Mouse (Mus musculus) right cerebral cortex, postnatal 36 days (tissue): ENCODE data around the gene Trmu.
A peak's percentile ranks its signal among the peaks of the same experiment; 100 is the strongest.
"Not testable (repeated sequence)": the region's sequence is repeated elsewhere in the genome, so short reads cannot be mapped to it uniquely, and the experiment has no call there.

Experiments used
- DNase-seq, 2 experiments: peaks; one replicate each; pipeline ENCODE4 v3.0.0; 2022; ENCODE audit warnings: low spot score in 2 of 2, mixed read lengths in 1 of 2

The Trmu gene

DNA sequence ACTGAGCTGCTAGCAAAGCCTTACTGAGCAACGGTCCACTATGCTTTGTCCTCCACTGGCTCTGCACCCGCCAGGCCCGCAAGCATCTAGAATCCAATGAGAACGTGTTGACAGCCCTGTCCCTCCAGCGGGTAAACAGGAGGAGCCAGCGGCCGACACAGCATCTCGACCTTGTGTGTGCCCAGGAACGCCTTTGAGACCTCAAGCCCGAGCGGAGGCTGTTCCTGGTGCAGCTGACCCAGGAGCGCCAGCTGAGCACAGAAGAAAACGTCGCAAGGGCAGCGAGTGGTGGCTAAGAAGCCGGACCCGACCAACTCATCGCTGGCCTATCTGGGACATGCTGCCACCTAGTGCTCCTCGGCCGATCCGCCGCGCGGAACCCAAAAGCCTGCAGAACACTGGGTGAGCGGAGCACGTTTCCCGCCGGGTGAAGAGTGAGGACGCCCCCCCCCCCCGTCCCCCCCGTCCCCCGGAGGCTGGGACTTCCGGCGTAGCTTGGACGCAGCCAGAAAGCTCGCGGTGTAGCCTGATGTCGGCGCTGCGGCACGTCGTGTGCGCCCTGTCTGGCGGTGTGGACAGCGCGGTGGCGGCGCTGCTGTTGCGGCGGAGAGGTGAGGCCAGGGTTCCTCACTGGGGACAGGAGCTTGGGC lies at the start of gene Trmu:
Gene Trmu (plus strand): TSS at position 465 of the 650 bp plus-strand sequence.
- DNase-seq = peak; percentile 90

GRCm38 (mm10) chr15:85829470-85829869 lies 49.6 kb upstream of the Trmu start:
- no peak for DNase-seq

- DNase-seq = peak; percentile 75 to 77
Observed at GRCm38 (mm10) chr15:85831954-85832590, 47.0 kb upstream of the Trmu start, which contains the start of gene Ttc38. Gene Ttc38, plus strand, starts transcription at chr15:85832306.

DNA sequence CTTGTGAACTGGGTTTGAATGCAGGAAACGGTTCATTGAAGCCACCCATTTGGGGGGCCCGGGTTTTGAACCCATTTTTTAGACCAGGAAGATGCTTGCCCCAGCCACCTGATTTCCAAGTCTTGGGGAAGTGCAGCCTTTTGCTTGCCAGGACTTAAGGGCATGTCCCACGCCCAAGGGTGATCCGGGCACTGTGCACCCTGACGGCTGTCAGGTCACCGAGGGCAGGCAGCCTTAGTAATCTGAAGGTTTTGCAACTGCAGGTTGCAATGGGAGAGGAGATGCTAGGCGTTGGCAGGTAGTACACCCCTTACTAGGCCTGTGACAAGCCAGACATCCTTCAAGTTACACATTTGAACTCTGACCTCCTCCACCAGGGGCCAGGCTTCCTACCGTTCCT lies 46.5 kb upstream of the Trmu start:
- DNase-seq = no peak

GRCm38 (mm10) chr15:85835335-85835734 lies 43.8 kb upstream of the Trmu start:
- no peak for DNase-seq

DNA sequence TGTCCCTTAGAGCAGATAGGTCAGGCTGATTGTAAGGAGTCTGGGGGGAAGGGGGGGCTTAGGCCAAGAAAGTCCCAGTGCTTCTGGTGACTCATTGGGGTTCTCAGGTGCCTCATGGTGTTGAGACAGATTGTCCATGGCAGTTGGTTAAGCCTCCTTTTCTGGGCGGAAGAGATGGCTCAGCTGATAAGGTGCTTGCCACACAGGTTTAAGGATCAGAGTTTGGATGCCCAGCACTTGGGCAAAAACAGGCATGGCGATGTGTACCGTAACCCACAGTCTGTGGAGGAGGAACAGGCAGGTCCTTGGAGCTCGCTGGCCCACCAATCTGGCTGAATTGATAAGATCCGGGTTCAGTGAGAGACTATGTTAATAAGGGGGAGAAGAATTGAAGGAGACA lies 42.2 kb upstream of the Trmu start:
- DNase-seq = no peak

DNA sequence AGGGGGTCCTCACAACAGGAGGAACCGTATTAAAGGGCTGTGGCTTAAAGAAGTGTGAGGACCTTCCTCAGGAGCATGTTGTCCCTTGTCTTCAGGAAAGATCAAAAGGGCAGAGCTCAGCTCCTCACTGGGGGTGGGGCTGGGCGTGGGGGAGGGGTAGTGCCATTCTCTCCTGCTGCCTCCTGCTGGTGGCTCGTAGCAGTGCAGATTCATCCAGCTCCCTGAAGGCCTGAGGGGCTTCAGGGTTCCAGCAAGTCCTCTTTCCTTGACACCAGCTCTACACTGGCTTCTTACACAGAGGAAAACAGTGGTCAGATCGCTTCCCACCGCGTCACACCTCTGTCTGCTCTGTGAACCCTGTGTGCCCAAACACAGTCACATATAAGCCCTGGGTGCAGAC lies 38.1 kb upstream of the Trmu start:
- no peak for DNase-seq

DNA sequence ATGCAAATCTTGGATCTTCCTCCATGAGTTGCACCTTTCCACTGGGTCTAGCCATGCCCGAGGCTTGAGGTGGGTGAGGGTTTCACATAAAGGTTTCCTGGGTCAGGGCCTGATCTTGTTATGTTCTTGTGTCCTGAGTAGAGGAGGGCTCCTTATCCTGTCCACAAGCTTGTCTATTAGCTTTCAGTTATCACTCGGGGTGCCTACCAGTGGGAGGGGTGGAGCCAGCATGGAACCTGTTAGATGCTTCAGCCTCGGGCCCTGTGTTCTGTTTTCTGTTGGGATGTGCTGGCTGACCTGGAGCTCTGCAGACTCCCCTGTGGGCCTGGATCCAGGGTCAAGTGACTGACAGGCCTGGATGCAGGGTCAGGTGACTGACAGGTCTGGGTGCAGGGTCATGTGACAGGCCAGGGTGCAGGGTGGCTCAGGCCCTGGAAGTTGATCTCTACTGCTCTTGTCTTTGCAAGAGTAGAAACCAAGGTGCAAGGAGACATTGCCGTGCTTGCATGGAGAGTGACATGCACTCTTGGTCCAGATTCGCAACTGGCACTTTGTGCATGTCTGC lies 37.2 kb upstream of the Trmu start:
- DNase-seq = no peak

- DNase-seq = no peak
Observed at GRCm38 (mm10) chr15:85845071-85845470, 34.0 kb upstream of the Trmu start.

DNA sequence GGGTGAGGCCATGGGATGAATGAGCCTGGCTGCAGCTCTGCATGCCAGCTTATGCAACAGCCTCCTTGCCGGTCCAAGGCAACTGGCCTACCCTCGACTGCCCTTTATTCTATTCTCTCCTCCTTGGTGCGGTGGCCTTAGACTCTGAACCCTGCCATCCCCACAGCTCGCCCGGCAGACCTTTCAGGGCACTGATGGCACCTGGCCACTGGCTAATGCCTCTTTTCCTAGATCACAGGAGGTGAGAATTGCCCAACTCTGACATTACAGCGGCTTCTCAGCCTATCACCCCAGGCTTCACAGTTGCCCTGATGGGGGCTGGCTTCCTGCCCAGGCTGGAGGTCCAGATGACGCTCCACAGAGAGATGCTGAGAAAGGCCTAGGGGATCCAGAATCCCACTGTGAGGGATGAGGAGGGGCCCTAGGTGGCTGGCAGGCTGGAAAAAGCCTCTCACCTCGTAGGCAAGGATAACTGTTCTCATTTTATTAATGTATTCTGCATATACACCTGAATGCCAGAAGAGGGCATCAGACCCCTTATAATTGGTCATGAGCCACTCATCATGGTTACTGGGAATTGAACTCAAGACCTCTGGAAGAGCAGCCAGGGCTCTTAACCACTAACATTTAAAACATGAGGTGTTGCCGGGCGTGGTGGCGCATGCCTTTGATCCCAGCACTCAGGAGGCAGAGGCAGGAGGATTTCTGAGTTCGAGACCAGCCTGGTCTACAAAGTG lies 27.3 kb upstream of the Trmu start:
- DNase-seq = no peak

- no peak for DNase-seq
Observed at GRCm38 (mm10) chr15:85858980-85859489, 20.1 kb upstream of the Trmu start.

DNA sequence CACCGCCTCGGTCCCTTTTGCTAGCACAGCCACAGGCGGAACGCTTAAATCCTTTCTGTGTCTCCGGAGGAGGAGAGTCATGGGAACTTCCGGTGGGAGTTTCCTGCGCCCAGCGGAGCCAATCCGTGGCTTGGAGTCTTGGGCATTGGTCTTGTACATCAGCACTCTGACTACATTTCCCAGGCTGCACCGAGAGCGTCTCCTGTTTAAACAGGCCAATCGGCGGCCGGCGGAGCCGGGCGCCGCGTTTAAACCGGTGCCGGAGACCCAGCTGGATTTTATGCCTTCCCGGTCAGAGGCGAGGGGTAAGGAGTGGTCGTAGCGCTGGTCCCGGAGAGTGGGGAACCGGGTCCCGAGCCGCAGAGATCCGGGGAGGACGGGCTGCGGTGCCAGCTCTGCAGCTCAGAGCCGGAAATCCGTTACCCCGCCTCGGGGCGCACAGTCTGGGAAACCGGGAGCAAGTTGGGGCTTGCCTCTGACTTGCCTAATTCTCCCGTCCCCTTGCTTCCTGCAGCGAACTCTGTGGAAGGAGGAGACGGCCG lies 19.6 kb upstream of the Trmu start, which contains the start of gene Gtse1:
Gene Gtse1 (plus strand): TSS at position 256 of the 542 bp plus-strand sequence.
- peak; percentile 94 to 97 for DNase-seq

DNA sequence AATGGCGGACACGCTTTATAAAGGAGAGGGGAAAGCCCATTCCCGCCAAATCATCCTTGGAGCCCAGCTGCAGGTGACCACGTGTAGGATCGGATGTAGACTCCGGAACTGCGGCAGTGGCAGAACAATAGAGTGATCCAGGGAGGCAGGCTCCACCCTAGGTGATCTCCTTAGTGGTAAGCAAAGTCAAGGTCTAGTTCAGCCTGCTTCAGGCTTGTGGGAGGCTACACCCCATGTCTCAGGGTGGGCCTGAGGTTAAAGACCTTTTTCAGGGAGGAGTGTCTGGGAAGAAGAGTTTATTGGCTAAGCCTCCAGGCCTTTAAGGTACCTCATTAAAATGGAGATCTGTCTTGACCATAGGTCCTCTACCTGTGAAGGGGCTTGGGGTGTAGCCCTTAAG lies 13.2 kb upstream of the Trmu start:
- not testable (repeated sequence) for DNase-seq

- DNase-seq = peak; percentile 34 to 45
Observed at GRCm38 (mm10) chr15:85867696-85868095, 11.4 kb upstream of the Trmu start.

- DNase-seq = no peak
Observed at GRCm38 (mm10) chr15:85877336-85877735, 1.8 kb upstream of the Trmu start.

- DNase-seq = no peak
Observed at GRCm38 (mm10) chr15:85879498-85879895, 385 bp downstream of the Trmu start.

GRCm38 (mm10) chr15:85885606-85886005 lies 6.5 kb downstream of the Trmu start:
- no peak for DNase-seq

- DNase-seq = no peak
Observed at GRCm38 (mm10) chr15:85889235-85889634, 10.1 kb downstream of the Trmu start.

GRCm38 (mm10) chr15:85891971-85892370 lies 12.9 kb downstream of the Trmu start:
- no peak for DNase-seq

GRCm38 (mm10) chr15:85892498-85893118 lies 13.5 kb downstream of the Trmu start:
- no peak for DNase-seq

DNA sequence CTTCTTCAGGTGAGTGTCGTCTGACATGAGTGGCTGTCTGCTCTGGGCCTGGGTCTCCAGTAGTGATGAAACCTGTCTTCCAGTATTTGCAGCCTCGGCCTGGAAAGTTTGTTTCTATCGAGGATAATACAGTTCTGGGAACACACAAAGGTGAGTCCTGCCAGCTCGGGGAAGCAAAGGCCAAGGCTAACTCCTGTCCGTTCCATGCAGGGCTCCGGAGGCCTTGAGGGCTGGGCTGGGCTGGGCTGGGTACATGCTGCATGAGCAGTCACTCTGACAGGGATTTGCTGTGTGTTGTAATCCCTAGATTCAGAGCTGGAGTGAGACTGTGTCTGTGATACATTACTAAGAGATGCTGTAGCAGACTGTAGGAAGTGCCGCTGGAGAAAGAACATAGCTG lies 14.8 kb downstream of the Trmu start:
- no peak for DNase-seq
